Mouse (Mus musculus): ENCODE measurements around the gene Lonp1. TPM values are rescaled to one million over a fixed set of nuclear protein-coding genes. Genes with fewer than 3 reads are reported as not detected.
A peak's percentile ranks its signal among the peaks of the same experiment; 100 is the strongest.

The Lonp1 gene
- polyA plus RNA-seq, 2 experiments, result 28.8 to 46.3 TPM

- H3K4me1 ChIP-seq (replicated peaks; ENCODE audit: control insufficient read depth in 2 of 2, insufficient read depth in 2 of 2, low read length in 1 of 2), result no peaks in the 10 kb centered on the region; a peak in 1 of 4 replicates
- no peak overlapping the region for H3K27ac ChIP-seq
- WGBS (ENCODE audit: insufficient replicate concordance), result 62% methylated on average over 6 of the region's 6 CpGs
Measured at GRCm38 (mm10) chr17:56656171-56656570, 29.5 kb upstream of the Lonp1 start.

GRCm38 (mm10) chr17:56655311-56655710 lies 28.6 kb upstream of the Lonp1 start:
- Histone ChIP-seq H3K36me3 (replicated peaks; ENCODE audit: control insufficient read depth, insufficient read depth, low read depth) (no peaks in the 10 kb centered on the region), H3K9me3 (ENCODE audit: control insufficient read depth, low read length) (no peaks in the 10 kb centered on the region), H3K4me1 (replicated peaks; ENCODE audit: control insufficient read depth in 2 of 2, insufficient read depth in 2 of 2, low read length in 1 of 2) (no peaks in the 10 kb centered on the region; a peak in 1 of 4 replicates), H3K27me3 (ENCODE audit: control insufficient read depth, insufficient read depth, low read length) (no peaks in the 10 kb centered on the region), H3K4me3 (ENCODE audit: insufficient read depth in 1 of 2, low read depth in 2 of 2, low read length in 2 of 2) (no peak overlapping the region), H3K9ac (replicated peaks) (no peak overlapping the region), H3K27ac (no peak overlapping the region), H3K4me2 (ENCODE audit: low read depth) (no peak overlapping the region)
- DNase-seq (ENCODE audit: low read depth in 3 of 3, low spot score in 3 of 3) (no peak), ATAC-seq (ENCODE audit: insufficient read depth) (no peak)
- WGBS (ENCODE audit: insufficient replicate concordance), result 57% methylated on average over 3 of the region's 3 CpGs
- TF ChIP-seq CTCF (IDR thresholded peaks at IDR 0.05; ENCODE audit: low read depth) (no peak), EP300 (IDR thresholded peaks at IDR 0.05; ENCODE audit: low read depth) (no peak)

More at GRCm38 (mm10) chr17:56656171-56656570, 29.5 kb upstream of the Lonp1 start:
- Histone ChIP-seq H3K4me2 (ENCODE audit: low read depth) (no peak overlapping the region), H3K4me3 (ENCODE audit: insufficient read depth in 1 of 2, low read depth in 2 of 2, low read length in 2 of 2) (no peak overlapping the region), H3K27me3 (ENCODE audit: control insufficient read depth, insufficient read depth, low read length) (no peaks in the 10 kb centered on the region), H3K9ac (replicated peaks) (no peak overlapping the region), H3K9me3 (ENCODE audit: control insufficient read depth, low read length) (no peaks in the 10 kb centered on the region), H3K36me3 (replicated peaks; ENCODE audit: control insufficient read depth, insufficient read depth, low read depth) (no peaks in the 10 kb centered on the region)
- ATAC-seq (ENCODE audit: insufficient read depth) (no peak), DNase-seq (ENCODE audit: low read depth in 3 of 3, low spot score in 3 of 3) (no peak)
- no peak for TF ChIP-seq EP300 (IDR thresholded peaks at IDR 0.05; ENCODE audit: low read depth)
- no peak for TF ChIP-seq CTCF (IDR thresholded peaks at IDR 0.05; ENCODE audit: low read depth)

GRCm38 (mm10) chr17:56654771-56655170 lies 28.1 kb upstream of the Lonp1 start:
- 53% methylated on average over 2 of the region's 2 CpGs for WGBS (ENCODE audit: insufficient replicate concordance)
- ATAC-seq (ENCODE audit: insufficient read depth), result no peak
- DNase-seq (ENCODE audit: low read depth in 3 of 3, low spot score in 3 of 3), result no peak
- Histone ChIP-seq H3K36me3 (replicated peaks; ENCODE audit: control insufficient read depth, insufficient read depth, low read depth) (no peaks in the 10 kb centered on the region), H3K9ac (replicated peaks) (no peak overlapping the region), H3K4me3 (ENCODE audit: insufficient read depth in 1 of 2, low read depth in 2 of 2, low read length in 2 of 2) (no peak overlapping the region), H3K9me3 (ENCODE audit: control insufficient read depth, low read length) (no peaks in the 10 kb centered on the region), H3K4me1 (replicated peaks; ENCODE audit: control insufficient read depth in 2 of 2, insufficient read depth in 2 of 2, low read length in 1 of 2) (no peaks in the 10 kb centered on the region; a peak in 1 of 4 replicates), H3K27me3 (ENCODE audit: control insufficient read depth, insufficient read depth, low read length) (no peaks in the 10 kb centered on the region), H3K4me2 (ENCODE audit: low read depth) (no peak overlapping the region), H3K27ac (no peak overlapping the region)
- no peak for TF ChIP-seq EP300 (IDR thresholded peaks at IDR 0.05; ENCODE audit: low read depth)
- TF ChIP-seq CTCF (IDR thresholded peaks at IDR 0.05; ENCODE audit: low read depth), result no peak

GRCm38 (mm10) chr17:56651801-56652200 lies 25.1 kb upstream of the Lonp1 start:
- Histone ChIP-seq H3K27ac (no peak overlapping the region), H3K9ac (replicated peaks) (no peak overlapping the region), H3K4me3 (ENCODE audit: insufficient read depth in 1 of 2, low read depth in 2 of 2, low read length in 2 of 2) (no peak overlapping the region), H3K36me3 (replicated peaks; ENCODE audit: control insufficient read depth, insufficient read depth, low read depth) (no peaks in the 10 kb centered on the region), H3K4me2 (ENCODE audit: low read depth) (no peak overlapping the region), H3K9me3 (ENCODE audit: control insufficient read depth, low read length) (no peaks in the 10 kb centered on the region), H3K27me3 (ENCODE audit: control insufficient read depth, insufficient read depth, low read length) (no peaks in the 10 kb centered on the region), H3K4me1 (replicated peaks; ENCODE audit: control insufficient read depth in 2 of 2, insufficient read depth in 2 of 2, low read length in 1 of 2) (no peaks in the 10 kb centered on the region; a peak in 1 of 4 replicates)
- peak in 1 of 3 experiments; percentile 22 for DNase-seq (ENCODE audit: low read depth in 3 of 3, low spot score in 3 of 3)
- WGBS (ENCODE audit: insufficient replicate concordance), result 23% methylated on average over 10 of the region's 10 CpGs
- TF ChIP-seq EP300 (IDR thresholded peaks at IDR 0.05; ENCODE audit: low read depth) (no peak), CTCF (IDR thresholded peaks at IDR 0.05; ENCODE audit: low read depth) (no peak)
- ATAC-seq (ENCODE audit: insufficient read depth), result peak; percentile 60

- H3K4me2 ChIP-seq (ENCODE audit: low read depth), result no peak overlapping the region
- WGBS (ENCODE audit: insufficient replicate concordance), result 40% methylated on average over 13 of the region's 13 CpGs
- no peaks in the 10 kb centered on the region for H3K4me1 ChIP-seq (replicated peaks; ENCODE audit: control insufficient read depth in 2 of 2, insufficient read depth in 2 of 2, low read length in 1 of 2)
- H3K27me3 ChIP-seq (ENCODE audit: control insufficient read depth, insufficient read depth, low read length), result no peaks in the 10 kb centered on the region
- H3K4me3 ChIP-seq (ENCODE audit: insufficient read depth in 1 of 2, low read depth in 2 of 2, low read length in 2 of 2), result no peak overlapping the region
- H3K9ac ChIP-seq (replicated peaks), result no peak overlapping the region
- no peak overlapping the region for H3K27ac ChIP-seq
- no peaks in the 10 kb centered on the region for H3K9me3 ChIP-seq (ENCODE audit: control insufficient read depth, low read length)
- H3K36me3 ChIP-seq (replicated peaks; ENCODE audit: control insufficient read depth, insufficient read depth, low read depth), result no peaks in the 10 kb centered on the region
- DNase-seq (ENCODE audit: low read depth in 3 of 3, low spot score in 3 of 3) (no peak), ATAC-seq (ENCODE audit: insufficient read depth) (no peak)
- no peak for TF ChIP-seq CTCF (IDR thresholded peaks at IDR 0.05; ENCODE audit: low read depth)
- TF ChIP-seq EP300 (IDR thresholded peaks at IDR 0.05; ENCODE audit: low read depth), result no peak
Measured at GRCm38 (mm10) chr17:56647546-56647945, 20.9 kb upstream of the Lonp1 start.

Data from liver, embryonic 14.5 days (tissue).